Mouse (Mus musculus) cerebellum, adult 8-10 months (tissue): ENCODE results near the gene Gm20489.

Experiments used
- DNase-seq: peaks from one replicate; pipeline ENCODE4 v3.0.0; 2022

The Gm20489 gene

GRCm38 (mm10) chrX:101260441-101261325, 8.1 kb downstream of the Gm20489 start:
- DNase-seq: no peak

- DNase-seq: no peak
These were observed 12.2 kb downstream of the Gm20489 start for GRCm38 (mm10) chrX:101256603-101257002.

- no peak for DNase-seq
These were observed 14.1 kb downstream of the Gm20489 start for GRCm38 (mm10) chrX:101254740-101255139.

GRCm38 (mm10) chrX:101253952-101254729, 14.7 kb downstream of the Gm20489 start, which contains the start of gene Foxo4:
Gene Foxo4 (plus strand): TSS chrX:101254528.
- DNase-seq: peak; percentile 78

- no peak for DNase-seq
These were observed 23.8 kb downstream of the Gm20489 start for GRCm38 (mm10) chrX:101245011-101245410.

- DNase-seq: no peak
These were observed 46.0 kb downstream of the Gm20489 start for GRCm38 (mm10) chrX:101222796-101223162.

- DNase-seq: peak; percentile 89
These were observed 46.7 kb downstream of the Gm20489 start, which contains the start of gene Snx12 for GRCm38 (mm10) chrX:101221834-101222795. Gene Snx12 (minus strand): TSS chrX:101222563.
